Mouse (Mus musculus) E14TG2a.4 (cell line): ENCODE measurements around the gene St8sia1.

Experiments
- CTCF ChIP-seq: conservative IDR thresholded peaks from 2 replicates; pipeline ENCODE4 v1.5.1; 2014; ENCODE audit warnings: low read length
- POU5F1 ChIP-seq: IDR thresholded peaks from 2 replicates; pipeline ENCODE4 v1.6.1; 2014; ENCODE audit warnings: low read length, borderline replicate concordance

DNA sequence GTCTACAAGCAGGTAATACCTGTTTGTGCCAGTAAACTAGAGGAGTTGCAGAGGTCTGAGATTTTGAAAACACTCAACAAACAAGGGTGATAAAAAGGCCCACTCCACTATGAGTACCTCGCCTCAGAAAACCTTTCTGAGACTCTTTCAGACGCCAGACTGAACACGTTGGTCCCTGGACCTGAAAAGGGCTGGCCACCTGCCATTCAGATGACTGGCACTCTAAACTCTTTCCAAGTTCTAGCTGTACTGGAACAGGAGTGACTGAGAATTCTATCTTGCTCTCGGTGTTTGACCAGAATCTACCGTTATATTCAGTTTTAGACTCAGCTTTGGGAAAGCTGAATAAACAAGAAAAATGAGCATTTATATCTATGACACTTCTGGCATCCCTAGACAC, 43.4 kb downstream of the St8sia1 start:
- TF ChIP-seq CTCF (no peak), POU5F1 (no peak)
